Mouse (Mus musculus) intestine, postnatal 0 days (tissue): Measurements from ENCODE around the gene Atp8a2. TPM values are rescaled to one million over a fixed set of nuclear protein-coding genes. Genes with fewer than 3 reads are reported as not detected.

Experiments
- ATAC-seq: fragments of 200-750 bp; cut with Nextera tagmentation; 2 replicates; pipeline ENCODE4 v1.8.0; 2017; ENCODE audit warnings: mild to moderate bottlenecking, moderate TSS enrichment, moderate library complexity
- H3K27ac ChIP-seq: fragments of 300-500 bp; sonication (generic); 2 replicates; pipeline ENCODE4 v1.5.1; 2014; ENCODE audit warnings: mild to moderate bottlenecking, low read depth, low read length, moderate library complexity
- H3K27me3 ChIP-seq: fragments of 300-500 bp; sonication (generic); replicated peaks from 2 replicates; pipeline ENCODE4 v1.6.1; 2014; ENCODE audit warnings: low read length, mixed read lengths; ENCODE audit not compliant: control insufficient read depth, insufficient read depth
- H3K36me3 ChIP-seq: fragments of 300-500 bp; sonication (generic); 2 replicates; pipeline ENCODE4 v1.6.1; 2014; ENCODE audit warnings: mild to moderate bottlenecking, moderate library complexity; ENCODE audit not compliant: control insufficient read depth, insufficient read depth
- H3K4me1 ChIP-seq: fragments of 300-500 bp; sonication (generic); replicated peaks from 2 replicates; pipeline ENCODE4 v1.6.1; 2014; ENCODE audit warnings: antibody characterized with exemption, low read length, mixed read lengths; ENCODE audit not compliant: control insufficient read depth, insufficient read depth
- H3K4me2 ChIP-seq: fragments of 300-500 bp; sonication (generic); replicated peaks from 2 replicates; pipeline ENCODE4 v1.6.1; 2014; ENCODE audit warnings: low read depth, mild to moderate bottlenecking, moderate library complexity
- H3K4me3 ChIP-seq: fragments of 300-500 bp; sonication (generic); 2 replicates; pipeline ENCODE4 v1.5.1; 2014; ENCODE audit warnings: low read depth, low read length
- H3K9ac ChIP-seq: fragments of 300-500 bp; sonication (generic); 2 replicates; pipeline ENCODE4 v1.6.1; 2014; ENCODE audit warnings: mild to moderate bottlenecking, low read depth, low read length
- H3K9me3 ChIP-seq: fragments of 300-500 bp; sonication (generic); 2 replicates; pipeline ENCODE4 v1.6.1; 2016; ENCODE audit warnings: mixed run types; ENCODE audit not compliant: control insufficient read depth
- CTCF ChIP-seq: sonication (generic); IDR thresholded peaks from 2 replicates; pipeline ENCODE4 v1.5.1; 2016; ENCODE audit warnings: low read depth, mild to moderate bottlenecking, control low read depth, antibody characterized with exemption, moderate library complexity
- WGBS: fragments of 180-500 bp; shearing (Covaris S2); extraction: QIAGEN DNeasy Blood & Tissue Kit; methylation state at CpG from one replicate; pipeline ENCODE4 v1.1.7; 2014; 5-methylcytosine and 5-hydroxymethylcytosine counted together
- polyA plus RNA-seq: library from polyadenylated mRNA; unstranded; fragments of >200 nt; fragmentation: Nextera tagmentation; extraction: Ambion mirVana; gene quantifications from 2 replicates; pipeline ENCODE4 v1.2.1, GENCODE M21; 2015

Atp8a2 gene
- polyA plus RNA-seq, 1 experiment from 2014 or later, result 5.1 TPM

GRCm38 (mm10) chr14:59604002-59604645, 592.9 kb downstream of the Atp8a2 start:
- H3K36me3 ChIP-seq, result no peaks in the 10 kb centered on the region
- TF ChIP-seq CTCF, result peak; percentile 77
- H3K9ac ChIP-seq, result no peak overlapping the region
- H3K4me2 ChIP-seq, result no peak overlapping the region
- H3K27ac ChIP-seq, result no peak overlapping the region
- no peak for ATAC-seq
- no peaks in the 10 kb centered on the region for H3K27me3 ChIP-seq
- H3K4me1 ChIP-seq, result no peaks in the 10 kb centered on the region
- H3K9me3 ChIP-seq, result no peaks in the 10 kb centered on the region
- 63% methylated on average over 5 of the region's 5 CpGs for WGBS
- H3K4me3 ChIP-seq, result no peak overlapping the region

- no peak for TF ChIP-seq CTCF
- whole genome bisulfite sequencing, result 4% methylated on average over 8 of the region's 8 CpGs
- H3K36me3 ChIP-seq, result peaks cover 4% of the 10 kb centered on the region; the same call in 1 of the 2 replicates
- 0 out of 2 replicates have a peak, but pooled peaks have one; percentile 9 for ATAC-seq
- peak overlapping the region; percentile 67 for H3K4me2 ChIP-seq
- peaks cover 2% of the 10 kb centered on the region; the same call in 1 of the 2 replicates for H3K4me1 ChIP-seq
- peak overlapping the region; percentile 81 for H3K9ac ChIP-seq
- H3K27me3 ChIP-seq, result no peaks in the 10 kb centered on the region
- peak overlapping the region; percentile 94 for H3K4me3 ChIP-seq
- H3K27ac ChIP-seq, result peak overlapping the region; percentile 60; the same call in 1 of the 2 replicates
- H3K9me3 ChIP-seq, result no peaks in the 10 kb centered on the region
These were observed 598.7 kb downstream of the Atp8a2 start for GRCm38 (mm10) chr14:59598260-59598627.

GRCm38 (mm10) chr14:59597398-59598259, 599.4 kb downstream of the Atp8a2 start, which contains the start of gene Cdadc1:
Cdadc1 (minus strand) TSS chr14:59597959.
- H3K36me3 ChIP-seq, result peaks cover 8% of the 10 kb centered on the region
- peaks cover 2% of the 10 kb centered on the region; the same call in 1 of the 2 replicates for H3K4me1 ChIP-seq
- peak within 1 kb of the TSS; percentile 81 for H3K9ac ChIP-seq
- H3K27me3 ChIP-seq, result no peaks in the 10 kb centered on the region
- WGBS, result under 1% methylated on average over 46 of the region's 48 CpGs
- TF ChIP-seq CTCF, result peak; percentile 60
- H3K27ac ChIP-seq, result peak within 1 kb of the TSS; percentile 60
- no peaks in the 10 kb centered on the region for H3K9me3 ChIP-seq
- H3K4me2 ChIP-seq, result peak within 1 kb of the TSS; percentile 67
- ATAC-seq, result peak; percentile 92
- H3K4me3 ChIP-seq, result peak within 1 kb of the TSS; percentile 94

DNA sequence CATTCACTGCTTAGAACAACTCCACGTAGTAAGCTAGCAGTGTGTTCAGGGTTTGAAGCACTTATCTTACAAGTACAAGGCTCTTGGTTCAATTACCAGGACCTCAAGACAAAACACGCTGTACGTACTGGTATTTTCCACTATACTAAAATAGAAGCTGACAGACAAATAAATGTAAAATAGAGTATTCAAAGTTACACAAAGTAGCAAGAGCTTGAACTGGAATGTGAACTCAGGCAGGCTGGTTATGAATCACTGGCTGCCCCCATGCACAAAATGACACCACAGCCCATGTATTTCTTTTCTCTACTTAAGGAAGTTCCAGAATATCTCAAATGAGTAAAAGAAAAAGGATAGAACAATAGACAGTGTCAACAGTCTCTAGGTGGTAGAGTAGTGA, 602.0 kb downstream of the Atp8a2 start:
- Histone ChIP-seq H3K27me3 (no peaks in the 10 kb centered on the region), H3K9me3 (no peaks in the 10 kb centered on the region), H3K27ac (no peak overlapping the region), H3K36me3 (peaks cover 17% of the 10 kb centered on the region), H3K4me3 (no peak overlapping the region), H3K9ac (no peak overlapping the region), H3K4me2 (no peak overlapping the region), H3K4me1 (peaks cover 2% of the 10 kb centered on the region; the same call in 1 of the 2 replicates)
- ATAC-seq, result no peak
- no peak for TF ChIP-seq CTCF
- WGBS, result 93% methylated on average over 3 of the region's 3 CpGs

DNA sequence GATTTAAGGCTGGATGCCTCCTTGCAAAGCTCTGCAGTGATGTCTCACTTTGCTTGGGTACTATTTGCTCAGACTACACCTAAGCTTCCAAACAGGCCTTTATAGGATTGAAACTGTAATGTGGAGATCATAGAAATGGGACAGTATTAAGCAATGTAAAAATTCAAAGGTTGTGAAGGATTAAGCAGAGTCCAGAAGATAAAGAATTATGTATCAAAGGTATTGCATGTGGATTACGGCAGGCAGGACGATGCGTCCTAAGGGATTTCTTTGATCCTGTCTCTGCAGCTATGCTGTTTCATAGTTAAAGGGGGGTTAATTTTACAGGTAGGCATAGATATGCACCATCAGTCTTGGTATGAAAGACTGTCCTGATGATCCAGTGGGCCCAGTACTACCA, 604.4 kb downstream of the Atp8a2 start:
- H3K27ac ChIP-seq, result no peak overlapping the region
- peaks cover 2% of the 10 kb centered on the region; the same call in 1 of the 2 replicates for H3K4me1 ChIP-seq
- H3K4me3 ChIP-seq, result no peak overlapping the region
- no peak overlapping the region for H3K4me2 ChIP-seq
- WGBS, result 95% methylated on average over 3 of the region's 3 CpGs
- TF ChIP-seq CTCF, result no peak
- H3K9me3 ChIP-seq, result no peaks in the 10 kb centered on the region
- H3K36me3 ChIP-seq, result peaks cover 37% of the 10 kb centered on the region
- no peak overlapping the region for H3K9ac ChIP-seq
- ATAC-seq, result no peak
- no peaks in the 10 kb centered on the region for H3K27me3 ChIP-seq

GRCm38 (mm10) chr14:59591901-59592300, 605.1 kb downstream of the Atp8a2 start:
- Histone ChIP-seq H3K27ac (no peak overlapping the region), H3K4me3 (no peak overlapping the region), H3K4me1 (peaks cover 2% of the 10 kb centered on the region; the same call in 1 of the 2 replicates), H3K36me3 (peaks cover 38% of the 10 kb centered on the region), H3K27me3 (no peaks in the 10 kb centered on the region), H3K9me3 (no peaks in the 10 kb centered on the region), H3K4me2 (no peak overlapping the region), H3K9ac (no peak overlapping the region)
- ATAC-seq, result no peak
- TF ChIP-seq CTCF, result no peak
- 79% methylated on average over 8 of the region's 8 CpGs for WGBS
